Mouse (Mus musculus) frontal cortex, postnatal 36 days (tissue): ENCODE results near the gene Hspe1.
"Not testable (repeated sequence)": the region's sequence is repeated elsewhere in the genome, so short reads cannot be mapped to it uniquely, and the experiment has no call there.

Experiments used
- DNase-seq, 2 experiments: peaks; one replicate each; pipeline ENCODE4 v3.0.0; 2022; ENCODE audit warnings: low spot score in 2 of 2

Gene Hspe1

DNA sequence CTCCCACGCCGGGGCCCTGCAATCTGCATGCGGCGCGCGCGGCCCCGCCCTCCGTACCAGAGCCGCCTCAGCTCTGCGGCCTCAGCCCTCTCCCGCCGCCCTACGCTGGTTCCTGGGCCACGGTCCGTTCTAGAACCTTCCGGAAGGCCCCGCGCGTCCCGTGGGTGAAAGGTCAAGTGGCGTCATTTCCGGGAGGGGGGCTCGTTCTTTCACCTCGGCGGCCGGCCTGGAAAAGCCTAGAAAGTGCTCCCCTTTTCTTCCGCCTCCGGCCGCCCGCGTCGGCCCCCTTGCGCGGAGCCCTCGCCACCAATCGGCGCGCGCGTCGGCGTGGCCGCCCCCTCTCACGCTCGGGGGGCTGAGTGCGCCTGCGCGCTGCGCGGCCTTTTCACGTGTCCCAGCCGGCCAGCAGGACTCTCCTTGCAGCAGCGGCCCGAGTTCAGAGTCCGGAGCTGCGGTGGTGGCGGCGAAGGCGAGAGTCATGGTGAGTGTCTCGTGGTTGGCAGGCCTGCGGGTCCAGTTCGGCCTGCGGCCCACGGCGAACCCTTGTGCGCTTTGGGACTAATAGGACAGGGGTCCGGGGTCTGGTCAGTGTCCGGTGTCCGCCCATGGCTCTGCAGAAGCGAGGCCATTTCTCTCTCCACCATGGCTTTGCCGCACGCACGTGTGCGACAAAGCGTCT is at the start of gene Hspe1, which contains the start of gene Hspd1:
TSS of gene Hspe1 (plus strand) at position 201 of the 679 bp plus-strand sequence.
TSS of gene Hspd1 (minus strand) at position 312 of the 679 bp plus-strand sequence.
- DNase-seq = peak; percentile 98 to 99

DNA sequence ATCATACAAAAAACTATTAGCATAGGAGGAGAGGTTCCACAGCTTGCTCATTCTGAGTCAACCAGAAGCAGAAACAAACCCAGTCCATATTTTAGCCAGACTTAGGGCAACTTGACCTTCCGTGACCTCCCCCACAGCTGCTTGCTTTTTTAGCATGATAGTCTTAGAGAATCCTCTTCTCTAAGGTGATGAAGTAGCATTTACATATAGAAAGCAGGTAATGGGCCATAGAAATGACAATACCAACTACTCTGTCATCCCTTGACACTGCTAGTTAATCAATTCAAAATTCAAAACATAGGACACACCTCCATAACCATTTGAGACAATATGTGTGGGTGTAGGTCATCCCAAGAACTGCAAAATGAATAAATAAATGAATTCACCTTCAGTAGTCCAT is 48.0 kb upstream of the Hspe1 start:
- DNase-seq = no peak

DNA sequence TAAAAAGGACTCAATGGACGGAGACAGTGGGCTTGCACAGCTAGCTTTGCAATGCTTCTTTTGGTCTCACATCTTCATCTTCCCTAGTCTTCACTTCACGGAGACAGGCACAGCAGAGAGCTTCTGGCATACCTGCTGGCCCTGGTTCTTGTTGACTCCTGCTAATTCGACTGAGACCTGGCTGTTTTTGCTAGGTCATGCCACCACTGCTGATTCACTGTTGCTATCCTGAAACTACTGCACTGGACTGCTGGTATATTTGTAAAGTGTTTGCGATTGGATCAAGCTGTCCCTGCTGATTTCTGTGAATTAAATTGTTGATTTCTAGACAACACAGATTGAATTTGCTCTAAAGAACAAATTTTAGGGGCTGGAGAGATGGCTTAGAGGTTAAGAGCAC is 46.2 kb upstream of the Hspe1 start:
- no peak for DNase-seq

DNA sequence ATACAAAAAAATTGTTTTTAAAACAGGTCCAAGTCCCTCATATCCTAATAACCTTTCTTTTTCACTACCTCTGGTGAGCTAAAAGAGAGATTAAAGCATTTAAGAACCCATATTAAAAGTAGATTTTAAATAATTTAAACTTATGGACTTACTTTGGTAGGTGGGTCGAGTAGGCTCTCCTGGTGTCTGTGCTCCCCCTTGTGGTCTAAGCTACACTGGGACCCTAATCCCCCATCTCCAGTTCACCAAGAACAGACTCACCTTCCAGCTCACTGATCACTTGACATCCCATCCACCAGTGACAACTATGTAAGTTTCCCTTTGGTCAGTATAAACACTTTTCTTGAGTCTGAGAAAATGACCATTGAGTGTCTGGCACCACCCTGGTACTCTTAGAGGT is 45.7 kb upstream of the Hspe1 start:
- DNase-seq = no peak

DNA sequence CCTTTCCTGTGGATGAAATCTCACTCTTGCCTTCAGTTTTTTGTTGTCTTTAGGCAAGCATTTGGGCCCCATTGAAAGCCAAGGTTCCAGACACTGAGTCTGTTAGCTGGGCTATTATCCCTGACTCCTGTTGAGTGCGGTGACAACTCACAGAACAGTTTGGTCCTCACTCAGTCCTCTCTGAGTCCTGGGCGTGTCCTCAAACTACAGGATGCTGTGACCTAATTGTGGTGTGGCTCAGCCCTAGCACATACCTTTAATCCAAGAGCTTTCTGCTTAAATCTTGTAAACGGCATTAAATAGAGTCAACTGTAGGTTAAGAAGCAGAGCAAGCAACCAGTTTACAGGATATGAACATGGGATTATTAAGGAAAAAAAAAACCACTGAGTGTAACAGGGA is 44.8 kb upstream of the Hspe1 start:
- DNase-seq = no peak

DNA sequence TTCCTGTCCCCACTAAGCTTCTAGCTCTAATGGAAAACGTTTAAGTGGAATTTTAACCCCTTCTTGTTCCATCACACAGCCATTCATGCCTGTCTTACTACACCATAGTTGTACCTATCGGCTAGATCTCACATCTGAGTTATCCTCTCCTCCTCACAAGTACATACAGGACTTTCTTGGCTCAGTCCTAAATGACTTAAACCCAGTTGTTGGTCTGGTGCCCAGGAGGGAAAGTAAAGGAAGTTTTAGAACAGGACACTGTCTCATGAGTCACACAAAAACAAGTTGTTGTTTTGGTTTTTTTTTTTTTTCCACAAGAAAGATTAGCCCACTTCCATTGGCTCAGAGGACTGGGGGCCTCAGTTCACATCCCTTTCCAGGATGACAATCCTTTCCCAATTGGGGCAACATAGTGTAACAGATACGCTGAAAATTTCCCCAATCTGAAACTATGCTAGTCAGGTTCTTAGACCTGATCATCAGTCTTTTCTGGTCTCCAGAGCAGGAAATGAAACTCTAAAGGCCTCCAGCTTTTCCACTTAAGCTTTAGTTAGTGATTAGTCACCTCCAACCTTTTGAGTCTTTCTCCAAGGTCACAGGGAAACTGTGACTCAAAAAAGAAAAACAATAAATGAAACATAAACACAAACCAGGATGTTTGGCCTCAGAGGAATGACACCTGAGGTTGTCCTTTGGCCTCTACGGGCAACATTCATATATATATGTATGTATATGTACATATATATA is 38.9 kb upstream of the Hspe1 start:
- DNase-seq = no peak

DNA sequence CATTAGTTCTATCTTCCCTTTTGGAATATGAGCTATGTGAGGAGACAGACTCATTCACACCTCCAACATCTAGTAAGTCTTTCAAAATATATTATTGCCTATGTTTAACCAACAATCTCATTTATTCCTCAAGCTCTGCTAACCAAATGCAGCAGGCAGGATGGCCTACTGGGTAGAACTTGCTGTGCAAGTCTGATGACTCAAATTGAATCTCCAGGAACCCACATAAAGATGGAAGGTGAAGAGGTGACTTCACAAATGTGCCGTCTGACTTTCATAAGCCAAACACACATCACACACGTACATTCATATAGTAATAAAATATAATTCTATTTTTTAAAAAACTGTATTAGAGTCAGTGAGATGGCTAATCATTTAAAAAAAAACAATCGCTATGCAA is 36.3 kb upstream of the Hspe1 start:
- no peak for DNase-seq

DNA sequence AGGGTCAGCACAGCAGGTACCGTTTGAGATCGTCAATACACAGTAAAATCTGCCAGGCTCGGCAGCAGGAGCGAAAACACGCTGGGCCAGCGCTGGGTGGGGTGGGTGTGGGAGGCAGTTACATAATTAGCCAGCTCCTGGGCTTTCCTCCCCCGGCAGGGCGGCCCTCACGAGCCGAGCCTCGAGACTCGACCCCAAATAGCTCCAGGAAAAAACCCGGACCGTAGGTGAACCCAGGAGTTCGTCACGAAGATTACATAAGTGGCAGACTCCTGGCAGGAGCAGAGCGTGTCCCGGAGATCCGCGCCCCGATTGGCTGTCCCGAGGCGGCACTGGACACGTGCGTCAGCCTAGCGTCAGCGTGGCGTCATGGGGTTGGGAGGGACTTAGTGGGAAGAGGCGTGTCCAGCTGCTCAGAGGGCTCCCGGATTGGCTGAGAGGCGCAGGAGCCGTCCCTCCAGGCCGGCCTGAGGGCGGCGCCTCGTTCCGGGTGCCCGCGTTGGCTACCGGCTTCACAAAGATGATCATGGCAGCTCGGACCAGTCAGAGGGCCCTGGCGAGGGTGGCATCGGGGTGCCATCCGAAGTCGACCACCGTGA is 35.5 kb upstream of the Hspe1 start, which contains the start of gene Coq10b:
TSS of gene Coq10b (plus strand) at position 416 of the 599 bp plus-strand sequence.
- peak; percentile 99 to 100 for DNase-seq

DNA sequence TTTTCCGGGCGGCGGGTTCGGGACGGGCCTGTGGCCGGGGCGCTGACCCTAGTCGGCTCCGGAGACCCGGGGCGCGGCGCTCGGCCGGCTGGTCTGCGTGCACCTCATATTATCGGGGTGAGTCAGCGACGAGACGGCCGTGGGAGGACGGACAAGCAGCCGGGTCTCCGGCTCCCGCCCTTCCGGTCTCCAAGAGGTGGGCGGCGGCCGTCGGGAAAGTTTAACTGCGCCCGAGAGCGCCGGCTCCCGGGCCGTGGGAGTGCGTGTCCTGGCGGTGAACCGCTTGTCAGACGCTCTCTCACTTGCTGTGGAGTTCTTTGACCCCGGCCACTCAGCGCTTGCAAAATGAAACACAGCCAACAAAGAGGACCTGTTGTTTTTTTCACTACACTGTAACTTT is 34.9 kb upstream of the Hspe1 start:
- no peak for DNase-seq

DNA sequence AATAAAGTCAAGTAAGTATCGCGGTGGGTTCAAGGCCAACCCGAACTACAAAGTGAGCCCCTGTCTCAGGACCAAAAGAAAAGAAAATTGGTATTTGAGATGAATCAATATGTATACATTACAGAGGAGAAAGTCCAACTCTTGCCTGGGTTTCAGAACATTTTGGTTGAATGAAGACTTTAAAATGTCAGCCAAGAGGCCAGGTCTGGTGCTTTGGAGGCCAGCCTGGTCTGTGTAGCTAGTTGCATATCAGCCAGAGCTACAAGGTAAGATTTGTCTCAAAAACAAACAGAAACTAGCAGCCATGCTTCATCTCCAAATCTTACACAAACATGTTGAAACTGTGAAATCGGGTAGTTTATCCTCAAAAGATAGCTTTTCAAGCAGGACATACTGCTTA is 34.3 kb upstream of the Hspe1 start:
- no peak for DNase-seq

DNA sequence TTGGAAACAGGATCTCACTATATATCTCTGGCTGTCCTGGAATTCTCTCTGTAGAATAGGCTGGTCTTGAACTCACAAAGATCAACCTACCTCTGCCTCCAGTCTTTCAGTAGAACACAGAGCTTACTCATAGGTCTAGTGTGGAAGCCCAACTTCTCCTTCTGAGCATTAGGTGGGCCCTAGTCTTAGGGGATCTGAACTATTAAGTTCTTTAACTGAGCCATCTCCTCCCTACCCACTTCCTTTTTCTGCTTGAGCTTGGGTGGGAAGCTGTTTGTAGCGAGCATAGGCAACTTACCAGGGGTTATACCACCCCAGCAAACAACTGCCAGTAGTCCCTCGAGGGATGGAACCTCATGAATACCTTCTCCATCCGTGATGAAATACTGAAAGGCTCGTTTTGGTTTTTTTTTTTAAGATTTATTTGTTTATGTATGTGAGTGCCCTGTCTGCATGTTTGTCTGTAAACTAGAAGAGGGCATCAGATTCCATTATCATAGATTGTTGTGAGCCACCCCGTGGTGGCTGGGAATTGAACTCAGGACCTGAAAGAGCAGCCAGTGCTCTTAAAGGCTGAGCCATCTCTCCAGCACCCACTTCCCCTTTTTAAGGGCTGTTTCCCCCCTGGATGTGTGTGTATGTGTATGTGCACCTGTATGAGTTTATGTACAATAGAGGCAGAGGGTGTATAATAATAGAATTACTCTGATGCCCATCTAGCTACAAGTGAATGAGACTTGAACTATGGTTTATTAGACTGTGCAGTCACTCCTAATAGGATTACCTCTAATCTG is 32.4 kb upstream of the Hspe1 start:
- DNase-seq = no peak

DNA sequence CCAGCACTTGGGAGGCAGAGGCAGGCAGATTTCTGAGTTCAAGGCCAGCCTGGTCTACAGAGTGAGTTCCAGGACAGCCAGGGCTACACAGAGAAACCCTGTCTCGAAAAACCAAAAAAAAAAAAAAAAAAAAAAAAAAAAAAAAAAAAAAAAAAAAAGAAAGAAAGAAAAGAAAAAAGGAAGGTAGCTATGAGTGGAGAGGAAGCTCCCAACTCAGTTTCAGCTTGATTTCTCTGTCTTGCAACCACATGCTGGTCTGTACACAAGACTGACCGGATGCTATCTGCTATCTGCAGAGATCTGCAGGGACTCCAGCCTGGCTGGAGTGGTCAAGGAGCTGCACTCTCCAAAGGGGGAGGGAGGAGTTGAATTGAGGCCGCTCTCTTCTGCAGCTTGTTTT is 29.5 kb upstream of the Hspe1 start:
- DNase-seq = not testable (repeated sequence)

DNA sequence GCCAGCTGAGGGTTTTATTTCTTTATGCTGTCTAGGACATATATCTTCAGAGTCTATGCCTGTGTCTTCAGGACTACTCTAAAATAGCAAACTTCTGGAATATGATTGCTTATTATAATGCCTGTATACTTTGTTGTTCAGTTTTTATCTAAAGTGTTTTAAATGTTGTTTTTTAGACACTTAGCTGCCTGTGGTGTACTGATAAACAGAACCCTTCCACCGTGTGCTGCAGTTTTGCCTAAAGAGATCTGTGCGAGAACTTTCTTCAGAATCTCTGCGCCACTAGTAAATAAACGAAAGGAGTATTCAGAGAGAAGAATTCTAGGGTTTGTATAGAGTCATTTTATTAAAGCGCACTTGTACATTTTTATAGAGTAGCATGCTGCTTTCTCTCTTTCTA is 26.8 kb upstream of the Hspe1 start:
- DNase-seq = no peak

DNA sequence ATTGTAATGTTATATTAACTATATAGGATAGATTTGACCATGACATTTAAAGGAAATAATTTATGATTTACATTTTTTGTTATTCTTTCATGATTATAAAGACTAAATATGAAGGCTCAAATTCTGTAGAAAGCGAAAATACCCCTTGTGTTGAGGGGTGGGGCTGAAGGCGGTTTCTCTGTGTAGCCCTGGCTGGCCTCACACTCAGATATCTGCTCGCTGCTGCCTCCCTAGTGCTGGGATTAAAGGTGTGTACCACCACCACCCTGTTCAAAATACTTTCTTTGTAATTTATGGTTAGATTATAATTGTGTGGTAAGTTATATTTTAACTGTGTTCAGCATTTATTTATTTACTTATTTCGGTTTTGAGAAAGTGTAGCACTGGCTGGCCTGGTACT is 26.2 kb upstream of the Hspe1 start:
- no peak for DNase-seq

DNA sequence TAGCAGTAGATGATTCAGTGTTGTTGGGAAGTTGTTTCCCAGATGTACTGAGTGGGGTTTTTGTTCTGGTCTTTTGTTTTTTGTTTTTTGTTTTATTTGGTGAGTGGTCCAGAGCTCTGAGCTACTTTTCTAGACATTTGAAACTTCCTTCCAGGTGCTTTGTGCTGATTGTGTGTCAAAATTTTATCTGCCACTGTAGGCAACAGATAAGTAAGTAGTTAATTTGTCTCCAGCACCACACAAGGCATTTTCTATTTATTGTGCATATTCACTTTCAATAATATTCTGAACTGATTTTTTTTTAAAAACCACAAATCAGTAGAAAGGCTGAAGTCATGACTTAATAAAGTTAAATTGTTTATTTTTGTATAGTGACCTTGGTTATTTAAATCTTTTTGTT is 15.6 kb upstream of the Hspe1 start:
- not testable (repeated sequence) for DNase-seq

DNA sequence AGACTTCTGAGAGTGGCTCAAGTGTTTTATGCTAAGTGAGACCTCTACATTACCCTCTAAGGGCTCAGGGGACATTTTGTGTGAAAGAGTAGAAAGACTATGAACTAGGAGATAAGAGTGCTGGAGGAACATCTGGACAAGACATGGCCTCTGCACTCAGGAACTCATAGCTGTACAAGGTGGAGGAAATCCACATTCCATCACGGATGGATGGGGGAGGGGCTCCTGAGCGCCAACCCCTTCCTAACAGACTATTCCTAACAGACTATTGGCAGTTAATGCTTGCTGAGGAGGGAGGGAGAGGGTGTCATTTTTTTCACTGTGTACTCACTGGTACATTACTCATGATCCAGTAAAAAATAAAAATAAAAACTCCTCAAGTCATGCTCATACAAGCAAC is 13.2 kb upstream of the Hspe1 start:
- no peak for DNase-seq

DNA sequence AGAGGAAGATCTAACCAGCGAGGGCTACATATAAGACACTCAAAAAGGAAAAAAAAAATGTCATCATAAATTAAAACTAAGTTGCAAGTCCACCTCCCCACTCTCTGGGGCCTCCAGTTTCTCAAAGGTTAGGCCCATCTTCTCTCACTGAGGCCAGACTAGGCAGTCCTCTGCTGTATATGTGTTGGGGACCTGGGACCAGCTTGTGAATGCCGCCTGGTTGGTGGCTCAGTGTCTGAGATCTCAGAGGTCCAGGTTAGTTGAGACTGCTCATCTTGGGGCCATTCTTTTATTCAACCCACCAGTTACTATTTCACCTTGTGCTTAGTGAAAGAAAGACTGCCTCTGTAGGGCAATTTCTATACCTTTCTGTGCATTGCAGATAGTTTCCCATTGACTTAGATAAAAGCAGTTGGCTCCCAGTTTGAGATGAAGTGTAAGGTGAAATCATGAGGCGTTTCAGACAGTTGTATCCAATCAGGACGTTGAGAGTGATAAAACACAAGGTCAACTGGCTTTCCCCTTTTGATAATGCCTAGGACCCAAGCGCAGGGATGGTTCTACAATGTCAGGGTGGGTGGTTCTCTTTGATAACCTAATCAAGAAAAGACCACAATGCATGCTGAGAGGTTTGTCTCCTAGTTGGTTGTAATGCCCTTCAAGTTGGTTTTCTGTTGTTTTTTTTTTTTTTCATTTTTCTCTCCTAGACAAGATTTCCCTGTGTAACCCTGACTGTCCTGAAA is 12.1 kb upstream of the Hspe1 start:
- no peak for DNase-seq

DNA sequence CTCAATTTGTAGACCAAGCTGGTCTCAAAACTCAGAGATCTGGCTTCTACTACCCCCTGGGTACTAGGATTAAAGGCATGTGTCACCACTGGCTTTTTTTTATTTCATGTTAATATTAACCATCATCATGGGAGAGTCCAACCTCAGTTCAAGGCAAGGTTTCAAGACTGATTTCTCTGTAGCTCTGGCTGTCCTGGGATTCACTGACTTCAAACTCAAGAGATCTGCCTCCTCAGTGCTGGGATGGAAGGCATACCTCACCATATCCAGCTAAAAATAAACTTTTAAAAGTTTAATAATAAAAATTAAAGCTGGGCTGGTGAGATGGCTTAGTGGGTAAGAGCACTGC is 11.6 kb upstream of the Hspe1 start:
- no peak for DNase-seq

DNA sequence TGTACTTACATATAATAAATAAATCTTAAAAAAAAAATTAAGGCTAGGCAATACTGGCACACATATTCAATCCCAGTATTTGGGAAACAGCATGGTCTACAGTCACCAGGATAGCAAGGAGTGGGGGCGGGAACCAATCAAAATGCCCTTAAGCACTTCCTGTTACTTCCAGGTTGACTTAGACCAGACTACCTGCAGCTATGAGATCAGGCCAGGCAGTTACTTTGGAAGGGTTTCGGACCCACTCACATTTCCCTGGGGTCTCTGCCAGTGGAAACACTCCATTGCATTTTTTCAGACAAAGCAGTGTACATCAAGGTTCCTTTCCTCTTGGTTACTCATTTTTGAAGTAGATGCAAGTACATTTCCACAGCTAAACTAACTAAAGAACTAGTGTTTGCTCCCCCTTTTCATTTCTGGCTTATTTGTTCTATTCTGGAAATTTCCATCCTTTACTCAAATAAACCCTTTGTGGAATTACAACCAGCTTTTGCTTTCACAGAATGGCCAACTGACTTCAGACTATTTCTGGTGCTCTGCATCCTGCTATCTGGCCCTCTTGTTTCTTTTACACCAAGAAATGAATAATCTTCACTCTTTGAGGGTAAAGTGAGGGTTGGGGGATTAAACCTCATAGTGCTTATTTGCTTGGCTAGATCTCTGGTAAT is 10.9 kb upstream of the Hspe1 start:
- DNase-seq = no peak

DNA sequence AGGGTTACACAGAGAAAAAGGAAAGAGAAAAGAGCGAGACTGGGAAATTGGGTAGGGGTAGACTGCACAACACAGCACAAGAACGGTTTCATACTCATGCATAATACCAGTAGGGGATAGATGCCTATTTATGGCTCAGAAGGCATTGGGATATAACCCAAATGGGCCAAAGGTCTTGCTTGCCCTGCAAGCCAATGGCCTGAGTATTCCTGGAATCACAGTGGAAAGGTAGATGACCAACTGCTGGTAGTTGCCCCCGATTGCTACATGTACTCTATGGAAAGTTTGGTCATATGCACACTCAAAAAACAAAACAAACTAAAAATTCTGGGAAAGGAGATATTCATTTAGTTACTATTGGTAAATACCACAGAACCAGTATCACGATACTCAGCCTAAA is 8.3 kb upstream of the Hspe1 start:
- DNase-seq = no peak

DNA sequence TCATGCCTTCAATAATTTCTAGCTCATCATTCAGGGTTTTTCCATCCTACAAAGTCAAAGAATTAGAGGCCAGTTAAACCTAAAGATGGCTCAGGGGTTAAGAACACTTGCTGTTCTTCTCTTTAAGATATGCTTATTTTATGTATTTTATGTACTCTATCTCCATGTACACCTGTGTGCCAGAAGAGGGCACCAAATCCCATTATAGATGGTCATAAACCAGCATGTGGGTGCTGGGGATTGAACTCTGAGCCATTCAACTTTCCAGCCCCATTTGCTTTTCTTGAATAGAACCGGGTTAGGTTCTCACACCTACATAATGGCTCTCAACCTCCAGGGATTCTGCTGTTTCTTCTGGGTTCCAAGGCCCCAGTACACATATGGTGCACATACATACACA is 5.8 kb upstream of the Hspe1 start:
- DNase-seq = no peak
